Comparison of ENCODE assay signal across 11 mouse cellular contexts in the genomic region with DNA sequence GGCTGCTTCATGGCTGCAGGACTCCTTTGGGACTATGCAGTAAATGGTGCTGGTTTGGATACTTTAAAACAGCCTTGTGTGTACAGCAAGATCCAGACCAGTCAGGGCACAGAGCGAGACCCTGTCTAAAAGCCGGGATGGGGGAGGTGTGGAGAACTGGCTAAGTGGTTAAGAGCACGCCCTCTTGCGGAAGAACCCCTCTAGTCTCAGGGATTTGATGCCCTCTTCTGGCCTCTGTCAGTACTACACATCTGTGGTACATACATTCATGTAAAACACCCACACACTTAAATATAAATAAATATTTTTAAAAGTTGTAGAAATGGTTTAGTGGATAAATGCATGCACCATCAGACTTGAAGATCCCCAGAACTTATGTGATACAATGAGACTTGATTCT. TPM values are rescaled to one million over a fixed set of nuclear protein-coding genes. Genes with fewer than 3 reads are reported as not detected.
A peak's percentile ranks its signal among the peaks of the same experiment; 100 is the strongest.
DNase-seq lines count a peak whose midpoint lies in the region; ATAC-seq and TF ChIP-seq lines count a peak whose summit lies in the region.
"Had no signal": no experiment of that assay in that cellular context is flagged by ENCODE, and none has a peak within 500 bp of the region (broad histone marks: within the 10 kb centered on the region; RNA-seq: fewer than 3 reads in every experiment).

No protein-coding gene starts in this region.

- no peak overlapping the region for H3K4me2 ChIP-seq in kidney, postnatal 0 days (ENCODE audit: low read length)
- H3K4me2 ChIP-seq in kidney, embryonic 14.5 days (replicated peaks; ENCODE audit: low read depth, low read length) = no peak overlapping the region
- no peak overlapping the region for H3K4me2 ChIP-seq in midbrain, embryonic 14.5 days (ENCODE audit: low read length)
- H3K4me2 ChIP-seq: limb, embryonic 15.5 days; neural tube, embryonic 15.5 days had no signal

- no peaks in the 10 kb centered on the region for H3K36me3 ChIP-seq in kidney, postnatal 0 days (ENCODE audit: insufficient read depth, low read length)
- no peaks in the 10 kb centered on the region for H3K36me3 ChIP-seq in kidney, embryonic 14.5 days (ENCODE audit: control insufficient read depth, insufficient read depth, low read length)
- no peaks in the 10 kb centered on the region for H3K36me3 ChIP-seq in midbrain, embryonic 14.5 days (ENCODE audit: control insufficient read depth, insufficient read depth, low read length)
- H3K36me3 ChIP-seq: limb, embryonic 15.5 days; neural tube, embryonic 15.5 days had no signal

- no peak overlapping the region for H3K27ac ChIP-seq in kidney, postnatal 0 days
- no peak overlapping the region for H3K27ac ChIP-seq in kidney, embryonic 14.5 days (ENCODE audit: low read depth, low read length)
- no peak overlapping the region for H3K27ac ChIP-seq in midbrain, embryonic 14.5 days (replicated peaks; ENCODE audit: low read depth, low read length)
- H3K27ac ChIP-seq: limb, embryonic 15.5 days; neural tube, embryonic 15.5 days had no signal

- no peaks in the 10 kb centered on the region for H3K4me1 ChIP-seq in kidney, postnatal 0 days (replicated peaks; ENCODE audit: insufficient read depth, low read length)
- H3K4me1 ChIP-seq in kidney, embryonic 14.5 days (ENCODE audit: control insufficient read depth, insufficient read depth, low read length) = no peaks in the 10 kb centered on the region
- no peaks in the 10 kb centered on the region for H3K4me1 ChIP-seq in midbrain, embryonic 14.5 days (ENCODE audit: control insufficient read depth, insufficient read depth, low read length)
- H3K4me1 ChIP-seq: neural tube, embryonic 15.5 days had no signal

- no peak overlapping the region for H3K9ac ChIP-seq in kidney, postnatal 0 days (ENCODE audit: low read depth, low read length)
- no peak overlapping the region for H3K9ac ChIP-seq in kidney, embryonic 14.5 days (ENCODE audit: low read depth, low read length)
- H3K9ac ChIP-seq in midbrain, embryonic 14.5 days (replicated peaks; ENCODE audit: low read length) = no peak overlapping the region
- H3K9ac ChIP-seq: limb, embryonic 15.5 days; neural tube, embryonic 15.5 days had no signal

- 56% methylated on average over 4 of the region's 4 CpGs for WGBS in kidney, postnatal 0 days
- WGBS in kidney, embryonic 14.5 days = 72% methylated on average over 4 of the region's 4 CpGs
- 70% methylated on average over 4 of the region's 4 CpGs for WGBS in midbrain, embryonic 14.5 days

- H3K27me3 ChIP-seq in kidney, postnatal 0 days (ENCODE audit: insufficient read depth, low read length) = peaks cover 2% of the 10 kb centered on the region; the same call in 1 of the 2 replicates
- H3K27me3 ChIP-seq in kidney, embryonic 14.5 days (ENCODE audit: control insufficient read depth, insufficient read depth, low read length) = peaks cover 3% of the 10 kb centered on the region; the same call in 1 of the 2 replicates
- peaks cover 6% of the 10 kb centered on the region; the same call in 1 of the 2 replicates for H3K27me3 ChIP-seq in midbrain, embryonic 14.5 days (ENCODE audit: control insufficient read depth, insufficient read depth, low read length)

- peak; percentile 36 for DNase-seq in kidney, postnatal 0 days (ENCODE audit: low spot score)
- DNase-seq in A20 (ENCODE audit: low read depth, low spot score) (peak; percentile 78), R1 (ENCODE audit: low read depth, low spot score) (peak; percentile 89)
- DNase-seq in urinary bladder, postnatal 4 days (ENCODE audit: low spot score in 2 of 2) = no peak
- no peak for DNase-seq in layer of hippocampus, adult 11-12 months (ENCODE audit: low spot score)
- no peak for DNase-seq in midbrain, embryonic 14.5 days
- DNase-seq: heart, postnatal 4 days had no signal

- TF ChIP-seq CTCF in kidney, postnatal 0 days (IDR thresholded peaks at IDR 0.05; ENCODE audit: low read depth) = peak; percentile 55

- H3K4me3 ChIP-seq in kidney, postnatal 0 days (replicated peaks; ENCODE audit: low read depth, low read length) = no peak overlapping the region
- H3K4me3 ChIP-seq in kidney, embryonic 14.5 days (ENCODE audit: low read length) = no peak overlapping the region
- no peak overlapping the region for H3K4me3 ChIP-seq in midbrain, embryonic 14.5 days (replicated peaks; ENCODE audit: low read depth, low read length)
- H3K4me3 ChIP-seq: limb, embryonic 15.5 days; neural tube, embryonic 15.5 days had no signal

- no peaks in the 10 kb centered on the region for H3K9me3 ChIP-seq in kidney, postnatal 0 days (replicated peaks; ENCODE audit: low read length)
- no peaks in the 10 kb centered on the region for H3K9me3 ChIP-seq in kidney, embryonic 14.5 days (ENCODE audit: control insufficient read depth, low read length)
- no peaks in the 10 kb centered on the region for H3K9me3 ChIP-seq in midbrain, embryonic 14.5 days (ENCODE audit: control insufficient read depth, low read length)
- H3K9me3 ChIP-seq: limb, embryonic 15.5 days; neural tube, embryonic 15.5 days had no signal

- no peak for ATAC-seq in kidney, postnatal 0 days (replicated peaks; ENCODE audit: low FRiP score, low read depth)
- no peak for ATAC-seq in kidney, embryonic 14.5 days (ENCODE audit: low FRiP score, low TSS enrichment)
- peak; percentile 19 for ATAC-seq in inflammation-experienced regulatory T-cells, adult 6 months
- ATAC-seq in midbrain, embryonic 14.5 days (ENCODE audit: low FRiP score, low TSS enrichment) = no peak

RNA-seq across cellular contexts. Expression of a gene that starts 11.0 kb away (rescaled TPM):
- 0.33 TPM in 2 replicates for polyA plus RNA-seq in kidney, postnatal 0 days (2015; fragmentation: Nextera tagmentation; extraction: Ambion mirVana)
- 0.13 TPM in 1 of 2 replicates, not detected in the other for polyA plus RNA-seq in kidney, embryonic 14.5 days (2014; fragmentation: Nextera tagmentation; extraction: Ambion mirVana)
- polyA plus RNA-seq in inflammation-experienced regulatory T-cells, adult 6 months (2017; shearing (Covaris generic)) = under 1 TPM in 2 of 3 experiments, not detected in 1; 0.18 to 0.24 TPM
- 3.7 and 4.4 TPM in 2 replicates for polyA plus RNA-seq in midbrain, embryonic 14.5 days (2014; fragmentation: Nextera tagmentation; extraction: Ambion mirVana)

RNA-seq across cellular contexts. Expression of a gene that starts 14.0 kb away (rescaled TPM):
- polyA plus RNA-seq in kidney, postnatal 0 days (2015; fragmentation: Nextera tagmentation; extraction: Ambion mirVana) = 74.2 and 81.9 TPM in 2 replicates
- 56.0 TPM in 2 replicates for polyA plus RNA-seq in kidney, embryonic 14.5 days (2014; fragmentation: Nextera tagmentation; extraction: Ambion mirVana)
- polyA plus RNA-seq in inflammation-experienced regulatory T-cells, adult 6 months (2017; shearing (Covaris generic)) = 1 to 10 TPM; 5.3 to 7.7 (median 7.6) TPM
- 59.6 and 84.1 TPM in 2 replicates for polyA plus RNA-seq in midbrain, embryonic 14.5 days (2014; fragmentation: Nextera tagmentation; extraction: Ambion mirVana)

Comparison
In these comparisons a context has a peak if more than half of its experiments do, and no peak if none do; other contexts are left out.
1. DNase-seq: peak in kidney, postnatal 0 days (single experiment), A20 (single experiment) and R1 (single experiment); none in urinary bladder, postnatal 4 days (0 of 2), layer of hippocampus, adult 11-12 months (single experiment) and midbrain, embryonic 14.5 days (single experiment).